Mouse (Mus musculus) brain, embryonic 14.5 days (tissue): ENCODE measurements at regions not wholly inside any gene's neighbourhood (a gene's known extent, or its start where the extent isn't known, plus 50 kb on each side); places are given as distances from the start of the nearest gene placed in this dataset.

Experiments used
- CTCF ChIP-seq: fragments of 200-500 bp; IDR thresholded peaks from 2 replicates; pipeline ENCODE4 v1.5.1; 2012; ENCODE audit warnings: inconsistent platforms, mild to moderate bottlenecking, moderate library complexity, borderline replicate concordance; ENCODE audit not compliant: insufficient read depth, insufficient read length; ENCODE audit errors: extremely low read depth
- POLR2A ChIP-seq: fragments of 200-500 bp; IDR thresholded peaks from 2 replicates; pipeline ENCODE4 v1.6.1; 2012; ENCODE audit warnings: mild to moderate bottlenecking, inconsistent platforms, borderline replicate concordance; ENCODE audit not compliant: poor library complexity, insufficient read depth, insufficient read length, severe bottlenecking; ENCODE audit errors: extremely low read depth

- TF ChIP-seq CTCF (no peak), POLR2A (no peak)
These were observed 68.1 kb upstream of the Ankrd55 start for GRCm38 (mm10) chr13:112220184-112220583.
